Mouse (Mus musculus) CH12.LX (cell line): ENCODE data around the gene Mest. TPM values are rescaled to one million over a fixed set of nuclear protein-coding genes. Genes with fewer than 3 reads are reported as not detected.

ENCODE experiments used
- DNase-seq: peaks from one replicate; pipeline ENCODE4 v3.0.0-alpha.2; 2013; ENCODE audit errors: extremely low read depth
- H3K27ac ChIP-seq: 2 replicates; pipeline ENCODE4 v1.5.1; 2012; ENCODE audit warnings: low read depth, mild to moderate bottlenecking, control low read depth, moderate library complexity; ENCODE audit not compliant: insufficient read depth
- H3K27me3 ChIP-seq: replicated peaks from 2 replicates; pipeline ENCODE3; 2012; ENCODE audit warnings: inconsistent platforms
- H3K36me3 ChIP-seq, 2 experiments: replicated peaks in 1 of 2; 2 replicates each; pipeline versions ENCODE3 to v1.6.1; 2012; ENCODE audit warnings: inconsistent platforms in 1 of 2, low read length in 1 of 2, mild to moderate bottlenecking in 1 of 2, mixed read lengths in 1 of 2, moderate library complexity in 1 of 2; ENCODE audit not compliant: control insufficient read depth in 1 of 2, insufficient read depth in 1 of 2
- H3K4me1 ChIP-seq, 2 experiments: 2 replicates each; pipeline ENCODE4 v1.6.1; 2012; ENCODE audit warnings: inconsistent platforms in 1 of 2, moderate library complexity in 1 of 2; ENCODE audit not compliant: insufficient read depth in 2 of 2, control insufficient read depth in 1 of 2
- H3K4me2 ChIP-seq: 2 replicates; pipeline ENCODE4 v1.6.1; 2012; ENCODE audit warnings: low read depth, mild to moderate bottlenecking, control low read depth; ENCODE audit not compliant: poor library complexity, insufficient read depth, severe bottlenecking
- H3K4me3 ChIP-seq, 3 experiments: fragments of 150-350 bp in 1 of 3; sonication (generic) in 1 of 3; replicated peaks in 1 of 3; 2 replicates each; pipeline versions ENCODE3 to v1.5.1; 2011 to 2012; ENCODE audit warnings: low read depth in 2 of 3, low read length in 2 of 3, mild to moderate bottlenecking in 2 of 3, moderate library complexity in 2 of 3, control low read depth in 1 of 3, improper control_type of control experiment in 1 of 3, inconsistent platforms in 1 of 3, mixed read lengths in 1 of 3; ENCODE audit not compliant: poor library complexity in 1 of 3
- H3K79me2 ChIP-seq: replicated peaks from 2 replicates; pipeline ENCODE4 v1.6.1; 2012; ENCODE audit warnings: mild to moderate bottlenecking, moderate library complexity; ENCODE audit not compliant: control insufficient read depth, poor library complexity, insufficient read depth, severe bottlenecking; ENCODE audit errors: extremely low read depth
- H3K9ac ChIP-seq: 2 replicates; pipeline ENCODE4 v1.6.1; 2012; ENCODE audit warnings: low read depth, mild to moderate bottlenecking, control low read depth, moderate library complexity; ENCODE audit not compliant: insufficient read depth
- H3K9me3 ChIP-seq: replicated peaks from 2 replicates; pipeline ENCODE3; 2012; ENCODE audit warnings: low read length, inconsistent platforms, mixed read lengths
- BHLHE40 ChIP-seq: IDR thresholded peaks from 2 replicates; pipeline ENCODE4 v1.6.1; 2011; ENCODE audit warnings: mild to moderate bottlenecking, low read depth, low read length, improper control_type of control experiment
- CHD2 ChIP-seq: IDR thresholded peaks from 2 replicates; pipeline ENCODE4 v1.6.1; 2011; ENCODE audit warnings: low read length, improper control_type of control experiment
- CTCF ChIP-seq, 2 experiments: IDR thresholded peaks in 1 of 2; conservative IDR thresholded peaks in 1 of 2; 2 replicates each; pipeline ENCODE4 v1.5.1; 2011 to 2012; ENCODE audit warnings: low read depth in 2 of 2, low read length in 2 of 2, improper control_type of control experiment in 1 of 2, inconsistent platforms in 1 of 2, mild to moderate bottlenecking in 1 of 2, moderate library complexity in 1 of 2
- ELF1 ChIP-seq: IDR thresholded peaks from 2 replicates; pipeline ENCODE4 v1.6.1; 2014; ENCODE audit warnings: low read depth, mild to moderate bottlenecking, inconsistent platforms, low read length, improper control_type of control experiment
- EP300 ChIP-seq: IDR thresholded peaks from 2 replicates; pipeline ENCODE4 v1.6.1; 2011; ENCODE audit warnings: low read length, improper control_type of control experiment
- ETS1 ChIP-seq: conservative IDR thresholded peaks from 2 replicates; pipeline ENCODE4 v1.6.1; 2012; ENCODE audit warnings: low read depth, mild to moderate bottlenecking, inconsistent platforms, low read length, improper control_type of control experiment, moderate library complexity
- GABPA ChIP-seq: IDR thresholded peaks from 2 replicates; pipeline ENCODE4 v1.6.1; 2012; ENCODE audit warnings: low read depth, low read length, improper control_type of control experiment, inconsistent platforms; ENCODE audit not compliant: insufficient replicate concordance
- IRF4 ChIP-seq: IDR thresholded peaks from 2 replicates; pipeline ENCODE4 v1.6.1; 2014; ENCODE audit warnings: low read depth, mild to moderate bottlenecking, inconsistent platforms, low read length, improper control_type of control experiment
- JUND ChIP-seq: conservative IDR thresholded peaks from 2 replicates; pipeline ENCODE4 v1.6.1; 2011; ENCODE audit warnings: low read depth, low read length, improper control_type of control experiment
- MAFK ChIP-seq: IDR thresholded peaks from 2 replicates; pipeline ENCODE4 v1.6.1; 2011; ENCODE audit warnings: low read length, improper control_type of control experiment; ENCODE audit not compliant: insufficient replicate concordance
- MAX ChIP-seq: IDR thresholded peaks from 2 replicates; pipeline ENCODE4 v1.6.1; 2011; ENCODE audit warnings: low read length, improper control_type of control experiment
- MEF2A ChIP-seq: IDR thresholded peaks from 2 replicates; pipeline ENCODE4 v1.6.1; 2014; ENCODE audit warnings: low read depth, mild to moderate bottlenecking, inconsistent platforms, low read length, improper control_type of control experiment, borderline replicate concordance
- MXI1 ChIP-seq: IDR thresholded peaks from 2 replicates; pipeline ENCODE4 v1.6.1; 2011; ENCODE audit warnings: mild to moderate bottlenecking, low read depth, low read length, improper control_type of control experiment
- NRF1 ChIP-seq: IDR thresholded peaks from 2 replicates; pipeline ENCODE4 v1.6.1; 2014; ENCODE audit warnings: low read depth, mild to moderate bottlenecking, inconsistent platforms, low read length, improper control_type of control experiment, moderate library complexity
- PAX5 ChIP-seq: IDR thresholded peaks from 2 replicates; pipeline ENCODE4 v1.6.1; 2012; ENCODE audit warnings: low read length, inconsistent platforms, mixed read lengths
- POLR2A ChIP-seq: IDR thresholded peaks from 2 replicates; pipeline ENCODE4 v1.6.1; 2011; ENCODE audit warnings: low read depth, mild to moderate bottlenecking, improper control_type of control experiment, low read length
- POLR2AphosphoS2 ChIP-seq: IDR thresholded peaks from 2 replicates; pipeline ENCODE4 v1.6.1; 2011; ENCODE audit warnings: low read depth, low read length, improper control_type of control experiment
- RAD21 ChIP-seq: IDR thresholded peaks from 2 replicates; pipeline ENCODE4 v1.6.1; 2011; ENCODE audit warnings: low read depth, mild to moderate bottlenecking, low read length, improper control_type of control experiment, moderate library complexity
- SMC3 ChIP-seq: IDR thresholded peaks from 2 replicates; pipeline ENCODE4 v1.6.1; 2011; ENCODE audit warnings: low read depth, low read length, improper control_type of control experiment
- TBP ChIP-seq: conservative IDR thresholded peaks from 2 replicates; pipeline ENCODE4 v1.6.1; 2011; ENCODE audit warnings: low read depth, low read length, improper control_type of control experiment
- TCF12 ChIP-seq: IDR thresholded peaks from 2 replicates; pipeline ENCODE4 v1.6.1; 2014; ENCODE audit warnings: low read depth, mild to moderate bottlenecking, inconsistent platforms, low read length, improper control_type of control experiment
- ZC3H11A ChIP-seq: IDR thresholded peaks from 2 replicates; pipeline ENCODE4 v1.6.1; 2012; ENCODE audit warnings: low read depth, mild to moderate bottlenecking, inconsistent platforms, low read length, improper control_type of control experiment
- ZKSCAN1 ChIP-seq: IDR thresholded peaks from 2 replicates; pipeline ENCODE4 v1.6.1; 2012; ENCODE audit warnings: low read depth, inconsistent platforms, low read length, improper control_type of control experiment, borderline replicate concordance
- ZMIZ1 ChIP-seq: IDR thresholded peaks from 2 replicates; pipeline ENCODE4 v1.6.1; 2012; ENCODE audit warnings: low read depth, mild to moderate bottlenecking, inconsistent platforms, low read length, improper control_type of control experiment
- ZNF384 ChIP-seq: IDR thresholded peaks from 2 replicates; pipeline ENCODE4 v1.6.1; 2012; ENCODE audit warnings: low read depth, low read length, improper control_type of control experiment, inconsistent platforms
- dilution Hi-C: fragments of 300-500 bp; cut with MboI; formaldehyde crosslinking; loops from 2 replicates; pipeline ENCODE4 v1.14.3; 2020; ENCODE audit warnings: low sequenced_read_pairs; ENCODE audit not compliant: extremely low pct_unique_long_range_greater_than_20kb, extremely low pct_ligation_motif_present
- in situ Hi-C: fragments of 300-500 bp; cut with MboI; formaldehyde crosslinking; loops from 3 replicates; pipeline ENCODE4 v1.14.3; 2019; ENCODE audit warnings: low sequenced_read_pairs, low pct_ligation_motif_present, low pct_unique_long_range_greater_than_20kb, mixed read lengths
- polyA plus RNA-seq: library from polyadenylated mRNA; unstranded; fragments of >175 nt; gene quantifications from 2 replicates; pipeline ENCODE4 v1.2.1, GENCODE M21; 2012; ENCODE audit warnings: low read depth; ENCODE audit not compliant: insufficient read length
- total RNA-seq, 2 experiments: library from RNA; depleted of rRNA; stranded (reverse); fragments of 300-350 nt in 1 of 2; fragments of >200 nt in 1 of 2; gene quantifications; 2 replicates each; pipeline ENCODE4 v1.2.3; 2012 to 2014

Mest gene
- total and polyA plus RNA-seq, 3 experiments = 0.13 TPM; not detected in 2

GRCm38 (mm10) chr6:30674714-30675280 lies 48.5 kb upstream of the Mest start:
- Histone ChIP-seq H3K4me2 (no peak overlapping the region), H3K27me3 (no peaks in the 10 kb centered on the region), H3K4me3 (no peak overlapping the region), H3K79me2 (no peaks in the 10 kb centered on the region), H3K4me1 (peaks cover 7 to 19% of the 10 kb centered on the region in 2 experiments), H3K36me3 (peaks cover 0 to 12% of the 10 kb centered on the region in 2 experiments), H3K9ac (no peak overlapping the region), H3K27ac (no peak overlapping the region), H3K9me3 (no peaks in the 10 kb centered on the region)
- no peak for DNase-seq
- dilution Hi-C loops = no loop called here
- in situ Hi-C loops = no loop called here
- TF ChIP-seq ZKSCAN1 (no peak), CHD2 (no peak), PAX5 (no peak), GABPA (no peak), ZNF384 (no peak), SMC3 (no peak), EP300 (no peak), POLR2AphosphoS2 (no peak), ELF1 (no peak), NRF1 (no peak), BHLHE40 (no peak), IRF4 (no peak)

GRCm38 (mm10) chr6:30675281-30675771 lies 48.0 kb upstream of the Mest start:
- H3K9ac ChIP-seq = no peak overlapping the region
- in situ Hi-C loops = no loop called here
- TF ChIP-seq ZMIZ1 (no peak), JUND (no peak), POLR2AphosphoS2 (no peak), RAD21 (no peak), TCF12 (no peak), PAX5 (no peak), TBP (no peak), MAX (no peak), ETS1 (no peak), CTCF (conservative IDR thresholded peaks at IDR 0.05 in 1 of 2, IDR thresholded peaks at IDR 0.05 in 1 of 2; ENCODE audit: low read depth in 2 of 2, low read length in 2 of 2) (no peak), ZC3H11A (no peak), MXI1 (no peak), MEF2A (no peak), POLR2A (no peak), MAFK (no peak)

More at GRCm38 (mm10) chr6:30675281-30675771, 48.0 kb upstream of the Mest start:
- no peak for DNase-seq
- Histone ChIP-seq H3K4me3 (no peak overlapping the region), H3K36me3 (peaks cover 0 to 12% of the 10 kb centered on the region in 2 experiments), H3K27ac (no peak overlapping the region), H3K4me2 (no peak overlapping the region), H3K4me1 (peaks cover 7 to 19% of the 10 kb centered on the region in 2 experiments), H3K27me3 (no peaks in the 10 kb centered on the region), H3K79me2 (no peaks in the 10 kb centered on the region), H3K9me3 (no peaks in the 10 kb centered on the region)
- dilution Hi-C loops = no loop called here
